Mouse (Mus musculus): ENCODE measurements around the gene Asb2. TPM values are rescaled to one million over a fixed set of nuclear protein-coding genes. Genes with fewer than 3 reads are reported as not detected.

Asb2 gene
- polyA plus RNA-seq, 1 experiment, result 3.6 TPM

DNA sequence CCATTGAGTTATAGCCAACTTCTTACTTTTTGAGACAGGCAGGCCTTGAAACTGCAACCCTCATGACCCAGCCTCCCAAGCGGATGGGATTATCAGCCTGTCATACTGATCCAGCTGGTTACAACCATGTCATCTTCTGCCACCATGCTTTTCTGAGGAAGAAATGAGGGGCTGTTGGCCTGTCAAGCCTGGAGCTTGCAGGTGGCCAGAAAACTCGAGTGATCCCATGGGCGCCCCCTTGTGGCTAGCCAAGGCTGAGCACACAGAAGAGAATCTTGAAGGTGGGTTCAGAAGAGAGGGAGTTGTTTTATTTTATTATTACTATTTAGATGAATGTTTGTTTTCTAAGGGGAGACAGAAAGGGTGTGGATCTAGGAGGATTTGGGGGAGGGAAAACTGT lies 49.1 kb downstream of the Asb2 start:
- TF ChIP-seq CTCF (IDR thresholded peaks at IDR 0.05; ENCODE audit: control insufficient read depth, insufficient read depth, insufficient replicate concordance, low read depth, low read length) (peak; percentile 64; the same call in 1 of the 2 replicates), POLR2A (IDR thresholded peaks at IDR 0.05; ENCODE audit: control insufficient read depth, low read depth, low read length) (no peak)
- no peak overlapping the region for H3K27ac ChIP-seq (ENCODE audit: control insufficient read depth, insufficient read depth, low read depth, low read length)

DNA sequence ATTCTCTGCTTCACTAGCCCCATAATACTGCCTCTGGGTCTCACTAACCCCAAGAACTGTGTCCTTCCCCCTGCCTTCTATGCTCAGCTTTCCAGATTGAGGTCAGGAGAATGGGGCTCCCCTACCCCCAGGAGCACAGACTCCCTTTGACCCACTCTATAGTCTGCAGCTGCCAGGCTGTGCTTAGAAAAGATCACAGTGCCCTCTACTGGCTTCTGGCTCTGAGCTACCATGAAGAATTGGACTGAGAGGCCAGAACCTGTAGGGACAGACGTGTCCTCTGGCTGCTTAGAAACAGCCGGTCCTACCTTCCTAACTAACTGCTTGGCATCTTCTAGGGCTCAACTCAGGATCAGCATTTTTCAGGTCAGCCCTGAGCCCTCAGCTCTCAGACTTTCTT lies 49.6 kb downstream of the Asb2 start:
- TF ChIP-seq POLR2A (IDR thresholded peaks at IDR 0.05; ENCODE audit: control insufficient read depth, low read depth, low read length) (no peak), CTCF (IDR thresholded peaks at IDR 0.05; ENCODE audit: control insufficient read depth, insufficient read depth, insufficient replicate concordance, low read depth, low read length) (no peak)
- H3K27ac ChIP-seq (ENCODE audit: control insufficient read depth, insufficient read depth, low read depth, low read length), result no peak overlapping the region
- no peak overlapping the region for H3K4me3 ChIP-seq (ENCODE audit: control insufficient read depth, low read depth, low read length)
- no peaks in the 10 kb centered on the region for H3K27me3 ChIP-seq (ENCODE audit: control insufficient read depth, insufficient read depth, low read length)
- H3K4me1 ChIP-seq (ENCODE audit: control insufficient read depth, insufficient read depth, low read length), result no peaks in the 10 kb centered on the region
- no peaks in the 10 kb centered on the region for H3K36me3 ChIP-seq (ENCODE audit: control insufficient read depth, insufficient read depth, low read length)

More for the DNA sequence above, 49.1 kb downstream of the Asb2 start:
- H3K4me3 ChIP-seq (ENCODE audit: control insufficient read depth, low read depth, low read length), result no peak overlapping the region
- no peaks in the 10 kb centered on the region for H3K27me3 ChIP-seq (ENCODE audit: control insufficient read depth, insufficient read depth, low read length)
- 0 out of 2 replicates have a peak, but pooled peaks cover 1% of the 10 kb centered on the region for H3K36me3 ChIP-seq (ENCODE audit: control insufficient read depth, insufficient read depth, low read length)
- H3K4me1 ChIP-seq (ENCODE audit: control insufficient read depth, insufficient read depth, low read length), result no peaks in the 10 kb centered on the region

DNA sequence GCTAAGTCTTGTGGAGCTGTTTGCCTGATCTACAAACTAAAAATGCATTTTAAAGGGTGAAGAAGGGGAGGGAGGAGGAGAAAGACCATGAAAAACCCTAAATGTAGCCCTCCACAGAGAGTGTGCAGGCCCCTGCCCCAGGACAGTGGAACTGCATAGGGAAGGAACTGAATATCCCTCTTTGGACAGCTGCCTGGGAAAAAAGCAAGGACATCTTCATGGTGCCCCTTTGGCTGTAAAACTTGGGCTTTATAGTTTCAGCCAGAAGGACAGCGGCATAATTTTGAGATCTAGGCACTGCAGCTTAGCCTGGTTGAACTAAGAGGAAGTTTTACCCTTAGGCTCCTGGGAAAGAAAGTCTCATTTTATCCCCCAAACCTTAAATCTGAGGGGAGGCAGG lies 52.8 kb downstream of the Asb2 start:
- TF ChIP-seq CTCF (IDR thresholded peaks at IDR 0.05; ENCODE audit: control insufficient read depth, insufficient read depth, insufficient replicate concordance, low read depth, low read length) (no peak), POLR2A (IDR thresholded peaks at IDR 0.05; ENCODE audit: control insufficient read depth, low read depth, low read length) (no peak)
- Histone ChIP-seq H3K4me3 (ENCODE audit: control insufficient read depth, low read depth, low read length) (no peak overlapping the region), H3K27me3 (ENCODE audit: control insufficient read depth, insufficient read depth, low read length) (no peaks in the 10 kb centered on the region), H3K36me3 (ENCODE audit: control insufficient read depth, insufficient read depth, low read length) (no peaks in the 10 kb centered on the region), H3K27ac (ENCODE audit: control insufficient read depth, insufficient read depth, low read depth, low read length) (no peak overlapping the region), H3K4me1 (ENCODE audit: control insufficient read depth, insufficient read depth, low read length) (no peaks in the 10 kb centered on the region)

DNA sequence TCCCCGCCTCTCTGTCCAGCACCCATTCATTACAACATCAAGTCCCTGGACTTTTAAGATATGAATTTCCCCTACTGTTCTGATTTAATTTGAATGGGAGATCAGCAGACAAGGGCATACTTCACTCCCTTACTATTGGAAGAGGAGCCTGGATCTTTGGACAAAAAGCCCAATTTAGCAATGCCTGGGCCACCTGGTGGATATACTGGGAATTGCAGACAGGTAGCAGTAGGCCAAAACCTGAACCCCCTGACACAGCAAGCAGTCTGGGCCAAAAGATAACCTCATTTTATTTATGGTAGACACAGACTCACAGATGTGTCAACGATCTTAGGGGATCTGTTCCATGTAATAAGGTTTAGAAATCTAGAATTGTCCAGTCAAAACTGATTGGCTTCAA lies 54.2 kb downstream of the Asb2 start:
- no peaks in the 10 kb centered on the region for H3K27me3 ChIP-seq (ENCODE audit: control insufficient read depth, insufficient read depth, low read length)
- no peak overlapping the region for H3K27ac ChIP-seq (ENCODE audit: control insufficient read depth, insufficient read depth, low read depth, low read length)
- H3K4me3 ChIP-seq (ENCODE audit: control insufficient read depth, low read depth, low read length), result no peak overlapping the region
- H3K36me3 ChIP-seq (ENCODE audit: control insufficient read depth, insufficient read depth, low read length), result no peaks in the 10 kb centered on the region
- H3K4me1 ChIP-seq (ENCODE audit: control insufficient read depth, insufficient read depth, low read length), result no peaks in the 10 kb centered on the region
- TF ChIP-seq POLR2A (IDR thresholded peaks at IDR 0.05; ENCODE audit: control insufficient read depth, low read depth, low read length) (no peak), CTCF (IDR thresholded peaks at IDR 0.05; ENCODE audit: control insufficient read depth, insufficient read depth, insufficient replicate concordance, low read depth, low read length) (peak; percentile 44; the same call in 1 of the 2 replicates)

DNA sequence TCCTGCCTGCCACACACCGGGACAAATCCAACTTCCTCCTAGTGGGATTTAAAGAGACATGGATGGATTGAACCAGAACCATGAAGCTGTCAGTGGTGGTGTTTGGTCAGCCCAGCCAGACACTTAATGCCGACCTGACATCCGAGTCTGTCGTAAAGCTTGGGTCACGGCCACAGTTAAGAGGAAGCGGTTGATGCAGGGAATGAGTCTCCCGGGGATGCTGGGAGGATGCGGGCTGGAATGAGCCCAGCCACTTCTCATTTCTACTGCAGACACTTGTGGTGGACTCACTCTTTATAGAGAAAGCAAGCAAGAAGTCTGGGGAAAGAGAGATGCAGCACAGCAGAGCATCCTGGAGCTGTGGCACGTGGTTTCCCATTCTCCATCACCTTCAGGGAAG lies 55.3 kb downstream of the Asb2 start:
- H3K27me3 ChIP-seq (ENCODE audit: control insufficient read depth, insufficient read depth, low read length), result no peaks in the 10 kb centered on the region
- H3K4me1 ChIP-seq (ENCODE audit: control insufficient read depth, insufficient read depth, low read length), result no peaks in the 10 kb centered on the region
- no peaks in the 10 kb centered on the region for H3K36me3 ChIP-seq (ENCODE audit: control insufficient read depth, insufficient read depth, low read length)
- TF ChIP-seq POLR2A (IDR thresholded peaks at IDR 0.05; ENCODE audit: control insufficient read depth, low read depth, low read length) (no peak), CTCF (IDR thresholded peaks at IDR 0.05; ENCODE audit: control insufficient read depth, insufficient read depth, insufficient replicate concordance, low read depth, low read length) (no peak)
- H3K27ac ChIP-seq (ENCODE audit: control insufficient read depth, insufficient read depth, low read depth, low read length), result no peak overlapping the region
- H3K4me3 ChIP-seq (ENCODE audit: control insufficient read depth, low read depth, low read length), result no peak overlapping the region

DNA sequence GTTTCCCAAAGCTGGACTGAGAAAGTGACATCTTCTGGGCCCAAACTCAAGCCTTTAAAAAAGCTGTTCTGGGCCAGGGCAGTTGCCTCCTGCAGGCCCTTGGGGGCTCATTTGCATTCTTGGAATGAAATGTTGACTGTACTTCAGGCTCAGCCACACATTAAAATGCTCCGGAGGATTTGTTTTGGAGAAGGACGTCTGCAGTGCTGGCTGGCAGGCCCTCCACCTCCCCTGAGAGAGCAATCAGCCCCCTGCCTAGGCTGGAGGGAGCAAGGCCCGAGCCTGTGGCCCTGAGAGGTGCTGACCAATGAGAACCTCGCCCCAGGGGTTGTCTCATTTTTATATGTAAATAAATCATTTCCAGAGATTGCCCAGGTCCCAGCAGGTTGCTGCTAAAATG lies 59.5 kb downstream of the Asb2 start:
- TF ChIP-seq CTCF (IDR thresholded peaks at IDR 0.05; ENCODE audit: control insufficient read depth, insufficient read depth, insufficient replicate concordance, low read depth, low read length) (no peak), POLR2A (IDR thresholded peaks at IDR 0.05; ENCODE audit: control insufficient read depth, low read depth, low read length) (no peak)

DNA sequence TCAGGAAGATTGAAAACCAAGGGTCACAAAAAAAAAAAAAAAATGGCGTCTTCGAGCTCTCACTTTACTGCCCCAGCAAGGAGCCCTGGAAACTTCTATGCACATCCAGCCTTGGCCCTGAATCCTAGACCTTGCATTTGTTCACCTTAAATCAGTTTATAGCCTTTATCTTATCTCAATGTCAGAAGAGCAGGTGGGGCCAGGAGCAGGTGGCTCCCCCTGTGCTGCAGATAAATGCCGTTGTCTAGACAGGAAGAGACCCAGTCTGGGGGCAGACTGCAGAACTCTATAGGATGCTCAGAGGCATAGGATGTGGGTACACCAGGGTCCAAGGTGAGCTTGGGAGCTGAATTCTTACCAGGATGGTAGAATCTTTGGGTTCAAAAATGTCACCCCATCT lies 63.4 kb downstream of the Asb2 start:
- Histone ChIP-seq H3K4me3 (ENCODE audit: control insufficient read depth, low read depth, low read length) (no peak overlapping the region), H3K27me3 (ENCODE audit: control insufficient read depth, insufficient read depth, low read length) (no peaks in the 10 kb centered on the region), H3K36me3 (ENCODE audit: control insufficient read depth, insufficient read depth, low read length) (no peaks in the 10 kb centered on the region), H3K4me1 (ENCODE audit: control insufficient read depth, insufficient read depth, low read length) (no peaks in the 10 kb centered on the region), H3K27ac (ENCODE audit: control insufficient read depth, insufficient read depth, low read depth, low read length) (no peak overlapping the region)
- TF ChIP-seq CTCF (IDR thresholded peaks at IDR 0.05; ENCODE audit: control insufficient read depth, insufficient read depth, insufficient replicate concordance, low read depth, low read length) (no peak), POLR2A (IDR thresholded peaks at IDR 0.05; ENCODE audit: control insufficient read depth, low read depth, low read length) (no peak)

More for the DNA sequence above, 59.5 kb downstream of the Asb2 start:
- H3K36me3 ChIP-seq (ENCODE audit: control insufficient read depth, insufficient read depth, low read length), result no peaks in the 10 kb centered on the region
- H3K4me3 ChIP-seq (ENCODE audit: control insufficient read depth, low read depth, low read length), result no peak overlapping the region
- H3K27ac ChIP-seq (ENCODE audit: control insufficient read depth, insufficient read depth, low read depth, low read length), result no peak overlapping the region
- H3K27me3 ChIP-seq (ENCODE audit: control insufficient read depth, insufficient read depth, low read length), result no peaks in the 10 kb centered on the region
- no peaks in the 10 kb centered on the region for H3K4me1 ChIP-seq (ENCODE audit: control insufficient read depth, insufficient read depth, low read length)

DNA sequence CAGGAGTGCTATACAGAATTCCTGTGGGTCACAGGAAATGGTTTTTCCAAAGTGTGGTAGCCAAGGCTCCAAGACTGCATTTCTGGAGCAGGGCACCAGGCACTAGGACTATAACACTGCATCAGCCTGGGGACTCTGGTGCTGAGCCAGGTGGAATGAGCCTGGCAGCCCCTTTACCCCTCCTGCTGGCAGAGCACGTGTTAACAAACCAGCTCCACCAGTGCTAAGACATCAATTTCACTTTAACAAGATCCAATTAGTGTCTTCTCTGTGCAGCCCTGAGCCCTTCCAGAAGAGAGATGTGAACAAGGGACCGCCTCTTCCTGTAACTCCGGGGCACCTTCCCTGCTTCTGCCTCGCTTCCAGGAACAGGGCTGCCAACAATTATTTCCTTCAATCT lies 68.5 kb downstream of the Asb2 start:
- Histone ChIP-seq H3K4me3 (ENCODE audit: control insufficient read depth, low read depth, low read length) (no peak overlapping the region), H3K27me3 (ENCODE audit: control insufficient read depth, insufficient read depth, low read length) (no peaks in the 10 kb centered on the region), H3K4me1 (ENCODE audit: control insufficient read depth, insufficient read depth, low read length) (no peaks in the 10 kb centered on the region), H3K36me3 (ENCODE audit: control insufficient read depth, insufficient read depth, low read length) (no peaks in the 10 kb centered on the region), H3K27ac (ENCODE audit: control insufficient read depth, insufficient read depth, low read depth, low read length) (no peak overlapping the region)
- TF ChIP-seq POLR2A (IDR thresholded peaks at IDR 0.05; ENCODE audit: control insufficient read depth, low read depth, low read length), result no peak
- TF ChIP-seq CTCF (IDR thresholded peaks at IDR 0.05; ENCODE audit: control insufficient read depth, insufficient read depth, insufficient replicate concordance, low read depth, low read length), result no peak
